Mouse (Mus musculus): ENCODE measurements around the gene Tbx4.

The Tbx4 gene

GRCm38 (mm10) chr11:85885665-85886428 lies at the start of gene Tbx4:
Tbx4 (plus strand) TSS chr11:85886422.
- no peak for DNase-seq

- DNase-seq, result no peak
These were observed 49.5 kb upstream of the Tbx4 start for GRCm38 (mm10) chr11:85836523-85837290.

- no peak for DNase-seq
These were observed 49.0 kb upstream of the Tbx4 start for GRCm38 (mm10) chr11:85837291-85837647.

- DNase-seq, result no peak
These were observed 48.4 kb upstream of the Tbx4 start for GRCm38 (mm10) chr11:85837648-85838423.

GRCm38 (mm10) chr11:85838424-85839257 lies 47.6 kb upstream of the Tbx4 start:
- no peak for DNase-seq

- DNase-seq, result no peak
These were observed 46.8 kb upstream of the Tbx4 start for GRCm38 (mm10) chr11:85839258-85840030.

- no peak for DNase-seq
These were observed 46.0 kb upstream of the Tbx4 start for GRCm38 (mm10) chr11:85840031-85840802.

- DNase-seq, result no peak
These were observed 45.4 kb upstream of the Tbx4 start for GRCm38 (mm10) chr11:85840803-85841145.

GRCm38 (mm10) chr11:85841211-85841681 lies 45.0 kb upstream of the Tbx4 start:
- no peak for DNase-seq

GRCm38 (mm10) chr11:85841980-85842379 lies 44.2 kb upstream of the Tbx4 start:
- peak; percentile 69 for DNase-seq

GRCm38 (mm10) chr11:85842596-85843346 lies 43.5 kb upstream of the Tbx4 start:
- DNase-seq, result no peak

- peak; percentile 72 for DNase-seq
These were observed 42.9 kb upstream of the Tbx4 start for GRCm38 (mm10) chr11:85843347-85843692.

GRCm38 (mm10) chr11:85844144-85844965 lies 41.9 kb upstream of the Tbx4 start:
- DNase-seq, result peak; percentile 85

GRCm38 (mm10) chr11:85844971-85845370 lies 41.3 kb upstream of the Tbx4 start:
- no peak for DNase-seq

GRCm38 (mm10) chr11:85845921-85846320 lies 40.3 kb upstream of the Tbx4 start:
- no peak for DNase-seq

- DNase-seq, result no peak
These were observed 39.7 kb upstream of the Tbx4 start for GRCm38 (mm10) chr11:85846509-85846908.

- DNase-seq, result peak; percentile 69
These were observed 37.2 kb upstream of the Tbx4 start for GRCm38 (mm10) chr11:85849037-85849436.

GRCm38 (mm10) chr11:85850233-85850632 lies 36.0 kb upstream of the Tbx4 start, which contains the start of gene Gm11444:
Gm11444 (minus strand) TSS chr11:85850333.
- no peak for DNase-seq

GRCm38 (mm10) chr11:85850758-85851157 lies 35.5 kb upstream of the Tbx4 start:
- no peak for DNase-seq

Measured in liver (tissue).